Mouse (Mus musculus) heart, postnatal 10 days (tissue): Measurements from ENCODE around the gene Pitpnm2. TPM values are rescaled to one million over a fixed set of nuclear protein-coding genes. Genes with fewer than 3 reads are reported as not detected.

Experiments used
- DNase-seq, 2 experiments: peaks; one replicate each; pipeline ENCODE4 v3.0.0; 2021
- intact Hi-C: fragments of 180-260 bp; cut with DNase I; formaldehyde crosslinking; loops from one replicate; pipeline ENCODE4 v1.15.1; 2025
- total RNA-seq, 2 experiments: library from RNA; stranded (reverse); gene quantifications; 2 replicates each; pipeline ENCODE4 v1.2.3; 2021

Pitpnm2 gene
- total RNA-seq, 2 experiments from 2014 or later, result 54.2 to 58.3 TPM

- peak; percentile 80 to 83 for DNase-seq
- intact Hi-C loops, result loop anchor here (1.0 to 2.0 kb wide), 3 partner anchors 86 to 122 kb away; partner anchors contain the start of gene Pitpnm2
Measured at GRCm38 (mm10) chr5:124162577-124162976, 87.0 kb downstream of the Pitpnm2 start.

- intact Hi-C loops, result loop anchor here (1.0 to 2.0 kb wide), 3 partner anchors 87 to 122 kb away; partner anchors contain the start of gene Pitpnm2
- peak; percentile 44 to 63 for DNase-seq
Measured at GRCm38 (mm10) chr5:124161831-124162230, 87.7 kb downstream of the Pitpnm2 start.

GRCm38 (mm10) chr5:124159453-124159852 lies 90.1 kb downstream of the Pitpnm2 start:
- DNase-seq, result no peak
- intact Hi-C loops, result no loop called here

GRCm38 (mm10) chr5:124158305-124158704 lies 91.3 kb downstream of the Pitpnm2 start:
- intact Hi-C loops, result no loop called here
- no peak for DNase-seq

- DNase-seq, result no peak
- intact Hi-C loops, result no loop called here
Measured at GRCm38 (mm10) chr5:124155943-124156342, 93.6 kb downstream of the Pitpnm2 start.

GRCm38 (mm10) chr5:124152734-124153133 lies 96.8 kb downstream of the Pitpnm2 start:
- intact Hi-C loops, result no loop called here
- DNase-seq, result no peak

GRCm38 (mm10) chr5:124150895-124151294 lies 98.7 kb downstream of the Pitpnm2 start:
- intact Hi-C loops, result no loop called here

GRCm38 (mm10) chr5:124149028-124149427 lies 100.5 kb downstream of the Pitpnm2 start:
- intact Hi-C loops, result no loop called here
- no peak for DNase-seq

More at GRCm38 (mm10) chr5:124150895-124151294, 98.7 kb downstream of the Pitpnm2 start:
- DNase-seq, result no peak

- DNase-seq, result peak; percentile 35 to 50
- intact Hi-C loops, result no loop called here
Measured at GRCm38 (mm10) chr5:124138066-124138465, 111.5 kb downstream of the Pitpnm2 start.

GRCm38 (mm10) chr5:124134261-124134660 lies 115.3 kb downstream of the Pitpnm2 start:
- no peak for DNase-seq
- intact Hi-C loops, result no loop called here

- no peak for DNase-seq
- intact Hi-C loops, result no loop called here
Measured at GRCm38 (mm10) chr5:124125093-124125492, 124.5 kb downstream of the Pitpnm2 start.

- intact Hi-C loops, result no loop called here
Measured at GRCm38 (mm10) chr5:124122357-124122756, 127.2 kb downstream of the Pitpnm2 start.

GRCm38 (mm10) chr5:124119204-124119603 lies 130.4 kb downstream of the Pitpnm2 start:
- intact Hi-C loops, result no loop called here
- no peak for DNase-seq

More at GRCm38 (mm10) chr5:124122357-124122756, 127.2 kb downstream of the Pitpnm2 start:
- no peak for DNase-seq

GRCm38 (mm10) chr5:124115990-124116845 lies 133.3 kb downstream of the Pitpnm2 start, which contains the start of gene Arl6ip4:
Gene Arl6ip4 (plus strand): TSS chr5:124116089.
- intact Hi-C loops, result no loop called here
- DNase-seq, result peak; percentile 84 to 90

- intact Hi-C loops, result no loop called here
- DNase-seq, result no peak
Measured at GRCm38 (mm10) chr5:124115531-124115930, 134.0 kb downstream of the Pitpnm2 start.

GRCm38 (mm10) chr5:124114276-124115025 lies 135.1 kb downstream of the Pitpnm2 start:
- intact Hi-C loops, result no loop called here
- no peak for DNase-seq

GRCm38 (mm10) chr5:124113030-124113429 lies 136.5 kb downstream of the Pitpnm2 start:
- intact Hi-C loops, result no loop called here

GRCm38 (mm10) chr5:124112531-124112930 lies 137.0 kb downstream of the Pitpnm2 start:
- intact Hi-C loops, result no loop called here
- no peak for DNase-seq

More at GRCm38 (mm10) chr5:124113030-124113429, 136.5 kb downstream of the Pitpnm2 start:
- DNase-seq, result peak; percentile 64 to 65

- intact Hi-C loops, result no loop called here
- DNase-seq, result peak; percentile 96
Measured at GRCm38 (mm10) chr5:124111742-124112497, 137.6 kb downstream of the Pitpnm2 start, which contains the start of gene Ogfod2. Gene Ogfod2 (plus strand): TSS chr5:124112297.

GRCm38 (mm10) chr5:124111077-124111741 lies 138.4 kb downstream of the Pitpnm2 start:
- DNase-seq, result peak; percentile 21 to 58
- intact Hi-C loops, result no loop called here
